Mouse (Mus musculus) embryo, embryonic 10.5 days (tissue): ENCODE measurements at regions not wholly inside any gene's neighbourhood (a gene's known extent, or its start where the extent isn't known, plus 50 kb on each side); places are given as distances from the start of the nearest gene placed in this dataset.

ENCODE experiments used
- DNase-seq: peaks from one replicate; pipeline ENCODE4 v3.0.0-alpha.2; 2015; ENCODE audit warnings: low spot score

DNA sequence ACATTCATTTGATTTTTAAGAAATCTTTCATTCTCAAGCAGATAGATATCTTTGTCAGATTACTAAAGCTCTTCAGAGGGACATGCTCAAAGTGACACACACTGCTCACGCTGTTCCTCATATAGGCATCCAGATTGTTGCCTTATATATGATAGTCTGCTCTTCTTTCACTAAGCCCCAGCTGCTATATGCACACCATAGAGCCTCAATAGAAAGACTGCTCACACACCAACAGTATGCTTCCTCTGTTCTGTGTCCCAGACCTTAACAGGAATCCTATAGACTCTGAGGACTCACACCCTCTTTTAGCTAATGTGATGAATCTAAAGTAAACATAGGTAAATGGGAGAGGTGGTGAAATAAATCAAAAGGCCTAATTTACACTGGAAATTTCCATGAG is 561.8 kb downstream of the Smarca1 start:
- DNase-seq: no peak

DNA sequence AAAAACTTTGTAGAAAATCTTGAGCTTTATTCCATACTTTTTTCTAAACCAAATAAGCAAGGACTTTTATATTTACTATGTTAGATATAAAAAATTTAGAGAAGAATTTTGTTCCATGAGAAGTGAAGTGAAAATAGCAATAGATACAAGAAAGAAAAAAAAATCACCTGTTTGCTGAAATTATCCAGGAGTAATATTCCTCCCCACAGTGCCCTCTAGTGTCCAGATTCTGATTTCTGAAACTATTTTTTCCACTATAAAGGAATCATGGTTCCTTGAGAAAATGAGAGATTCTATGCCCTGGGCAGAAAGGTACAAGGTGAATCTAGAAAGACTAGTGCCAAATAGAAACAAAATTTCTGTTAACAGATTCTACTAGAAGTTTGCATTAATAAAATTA is 564.0 kb downstream of the Smarca1 start:
- DNase-seq: peak; percentile 32

DNA sequence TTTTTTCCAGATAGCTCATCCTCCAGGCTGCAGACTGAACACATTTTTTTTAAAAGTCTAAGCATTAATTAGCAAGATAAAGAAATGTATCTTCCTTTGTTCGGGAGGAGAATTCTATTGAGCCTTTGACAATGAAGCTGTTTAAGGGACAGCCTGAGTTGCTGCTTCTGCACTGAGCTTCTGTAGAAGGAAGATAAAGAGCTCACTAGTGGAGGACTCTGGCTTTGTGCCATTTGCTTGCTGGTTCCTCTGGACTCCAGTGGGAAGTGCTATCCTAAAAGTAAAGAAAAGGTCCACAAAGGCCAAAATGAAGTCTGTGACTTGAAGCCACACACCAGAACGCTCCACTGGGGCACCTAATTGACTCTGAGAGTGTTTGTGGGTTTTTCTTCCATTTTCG is 577.0 kb downstream of the Smarca1 start:
- peak; percentile 1 for DNase-seq

DNA sequence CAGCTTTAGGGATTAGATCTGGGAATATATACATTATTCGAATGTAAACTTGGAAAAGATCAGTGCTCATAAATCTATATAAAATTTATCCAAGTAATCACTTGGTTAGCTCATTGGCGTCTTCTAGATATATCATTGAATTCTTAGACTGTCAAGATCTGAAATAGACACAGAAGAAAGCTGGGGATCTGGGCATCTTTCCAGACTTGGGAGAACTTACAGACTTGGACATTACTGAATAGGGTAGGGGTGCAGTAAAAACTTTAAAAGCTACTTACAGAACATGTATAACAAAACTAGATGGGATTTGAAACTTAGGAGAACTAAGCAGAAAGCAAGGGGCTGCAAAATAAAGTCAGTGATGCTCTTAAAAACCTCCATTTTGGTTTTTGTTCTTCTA is 585.6 kb downstream of the Smarca1 start:
- DNase-seq: no peak

DNA sequence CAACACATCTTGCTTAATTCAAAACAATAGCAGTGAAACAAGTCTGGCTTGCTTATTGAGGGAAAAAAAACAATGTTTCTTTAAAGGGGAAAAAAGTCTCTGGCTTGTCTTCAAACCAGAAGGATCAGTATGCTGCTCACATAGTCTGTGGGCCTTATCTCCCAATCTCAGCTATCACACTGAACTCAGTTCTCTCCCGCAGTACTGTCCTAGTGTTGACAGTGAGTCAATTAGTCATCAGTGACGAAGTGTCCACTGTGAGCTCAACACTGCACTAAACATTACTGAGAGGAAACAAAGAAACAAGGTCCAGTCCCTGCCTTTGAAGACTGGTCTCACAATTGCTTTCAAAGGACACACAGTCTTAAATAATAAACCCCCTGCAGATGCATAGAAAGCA is 589.2 kb downstream of the Smarca1 start:
- no peak for DNase-seq

DNA sequence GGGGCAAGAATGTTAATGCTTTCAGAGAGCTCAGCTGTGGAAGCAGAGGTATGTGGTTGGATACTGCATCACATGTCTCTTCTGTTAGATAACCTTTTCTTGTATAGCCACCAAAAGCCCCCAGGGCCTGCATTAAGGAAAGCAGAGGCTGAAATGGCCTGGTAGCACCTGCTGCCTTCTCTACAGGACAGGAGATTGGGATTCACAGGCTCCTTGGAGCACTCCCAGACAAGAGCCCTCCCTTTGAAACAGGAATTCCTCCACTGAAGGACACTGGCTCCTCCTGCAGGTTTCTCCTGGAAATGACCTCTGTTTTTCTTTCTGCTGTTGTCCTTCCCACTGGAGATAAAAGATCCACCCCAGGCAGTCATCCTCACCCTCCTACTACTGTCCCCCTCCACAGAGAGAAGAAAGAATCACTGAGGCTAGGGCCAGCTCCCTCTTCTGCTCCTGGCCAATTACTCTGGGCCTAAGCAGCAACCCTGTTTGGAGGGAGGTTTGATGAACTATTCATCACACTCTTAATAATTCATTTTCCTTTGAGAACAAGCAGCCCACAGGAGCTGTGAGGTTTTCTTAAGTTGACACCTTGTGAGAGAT is 600.1 kb downstream of the Smarca1 start:
- peak; percentile 59 for DNase-seq
